Mouse (Mus musculus) frontal cortex, postnatal 36 days (tissue): Measurements from ENCODE around the gene Cish.

Source experiments
- DNase-seq, 2 experiments: peaks; one replicate each; pipeline ENCODE4 v3.0.0; 2022; ENCODE audit warnings: low spot score in 2 of 2

Gene Cish

GRCm38 (mm10) chr9:107296016-107296040 lies at the start of gene Cish:
TSS of gene Cish (plus strand) at chr9:107296026.
- no peak for DNase-seq

- no peak for DNase-seq
These were observed 49.7 kb upstream of the Cish start for GRCm38 (mm10) chr9:107246170-107246569.

- DNase-seq, result peak in 1 of 2 experiments; percentile 75
These were observed 46.7 kb upstream of the Cish start for GRCm38 (mm10) chr9:107249154-107249553.

GRCm38 (mm10) chr9:107250416-107251337 lies 45.1 kb upstream of the Cish start:
- peak in 1 of 2 experiments; percentile 80 for DNase-seq

GRCm38 (mm10) chr9:107252164-107252563 lies 43.7 kb upstream of the Cish start:
- peak in 1 of 2 experiments; percentile 81 for DNase-seq

- peak; percentile 81 to 88 for DNase-seq
These were observed 41.4 kb upstream of the Cish start for GRCm38 (mm10) chr9:107254476-107254875.

- no peak for DNase-seq
These were observed 40.9 kb upstream of the Cish start for GRCm38 (mm10) chr9:107254925-107255324.

GRCm38 (mm10) chr9:107255596-107255995 lies 40.2 kb upstream of the Cish start:
- no peak for DNase-seq

- DNase-seq, result peak in 1 of 2 experiments; percentile 90
These were observed 36.3 kb upstream of the Cish start for GRCm38 (mm10) chr9:107259571-107259970.

GRCm38 (mm10) chr9:107260429-107260828 lies 35.4 kb upstream of the Cish start:
- no peak for DNase-seq

- no peak for DNase-seq
These were observed 35.0 kb upstream of the Cish start for GRCm38 (mm10) chr9:107260836-107261235.

GRCm38 (mm10) chr9:107261792-107262191 lies 34.0 kb upstream of the Cish start:
- DNase-seq, result no peak

- no peak for DNase-seq
These were observed 33.5 kb upstream of the Cish start for GRCm38 (mm10) chr9:107262375-107262774.

- DNase-seq, result no peak
These were observed 31.9 kb upstream of the Cish start for GRCm38 (mm10) chr9:107263912-107264311.

- DNase-seq, result no peak
These were observed 31.1 kb upstream of the Cish start for GRCm38 (mm10) chr9:107264731-107265130.

- DNase-seq, result no peak
These were observed 28.8 kb upstream of the Cish start for GRCm38 (mm10) chr9:107267028-107267427.

- no peak for DNase-seq
These were observed 28.0 kb upstream of the Cish start for GRCm38 (mm10) chr9:107267721-107268402.

GRCm38 (mm10) chr9:107269772-107270171 lies 26.1 kb upstream of the Cish start:
- DNase-seq, result no peak

- no peak for DNase-seq
These were observed 24.5 kb upstream of the Cish start for GRCm38 (mm10) chr9:107271177-107271938.

GRCm38 (mm10) chr9:107272284-107272683 lies 23.5 kb upstream of the Cish start:
- DNase-seq, result no peak

GRCm38 (mm10) chr9:107273184-107273583 lies 22.6 kb upstream of the Cish start:
- no peak for DNase-seq

GRCm38 (mm10) chr9:107274751-107275150 lies 21.1 kb upstream of the Cish start:
- DNase-seq, result no peak

- DNase-seq, result no peak
These were observed 20.1 kb upstream of the Cish start for GRCm38 (mm10) chr9:107275710-107276109.
